Comparison of ENCODE assay signal across 8 mouse cellular contexts in genomic region chr19:38478948-38479347, GRCm38 (mm10). TPM values are rescaled to one million over a fixed set of nuclear protein-coding genes. Genes with fewer than 3 reads are reported as not detected.
DNase-seq lines count a peak whose midpoint lies in the region; ATAC-seq and TF ChIP-seq lines count a peak whose summit lies in the region.

No protein-coding gene starts in this region.

- H3K4me2 ChIP-seq in forebrain, postnatal 0 days (ENCODE audit: low read depth) = peak overlapping the region; percentile 4; the same call in 1 of the 2 replicates
- H3K4me2 ChIP-seq in hindbrain, embryonic 13.5 days = peak overlapping the region; percentile 15; the same call in 1 of the 2 replicates

- peak; percentile 55 for DNase-seq in urinary bladder, postnatal 14 days (ENCODE audit: low spot score)
- DNase-seq in urinary bladder, adult 2 months (ENCODE audit: low spot score) = no peak
- DNase-seq in forebrain, postnatal 0 days = peak; percentile 51
- peak; percentile 60 for DNase-seq in midbrain, embryonic 10.5 days (ENCODE audit: low spot score)
- no peak for DNase-seq in cerebellum, adult 9-10 months
- DNase-seq in cerebellum, adult 18-20 months = no peak

- H3K4me3 ChIP-seq in forebrain, postnatal 0 days (ENCODE audit: low read depth, low read length) = no peak overlapping the region
- H3K4me3 ChIP-seq in hindbrain, embryonic 13.5 days = no peak overlapping the region
- H3K4me3 ChIP-seq in midbrain, embryonic 10.5 days = peak overlapping the region; percentile 26; the same call in 1 of the 2 replicates

- ATAC-seq in forebrain, postnatal 0 days = peak; percentile 65
- ATAC-seq in hindbrain, embryonic 13.5 days (ENCODE audit: low FRiP score) = peak; percentile 52
- no peak for ATAC-seq in inflammation-experienced regulatory T-cells, adult 6 months

- H3K27ac ChIP-seq in forebrain, postnatal 0 days (ENCODE audit: low read depth, low read length) = no peak overlapping the region
- H3K27ac ChIP-seq in hindbrain, embryonic 13.5 days = peak overlapping the region; percentile 42; the same call in 1 of the 2 replicates
- H3K27ac ChIP-seq in midbrain, embryonic 10.5 days (replicated peaks) = peak overlapping the region; percentile 13; the same call in 1 of the 2 replicates

- no peaks in the 10 kb centered on the region for H3K4me1 ChIP-seq in forebrain, postnatal 0 days (ENCODE audit: insufficient read depth)
- peaks cover 47% of the 10 kb centered on the region for H3K4me1 ChIP-seq in hindbrain, embryonic 13.5 days (replicated peaks)
- H3K4me1 ChIP-seq in midbrain, embryonic 10.5 days = peaks cover 58% of the 10 kb centered on the region

- no peaks in the 10 kb centered on the region for H3K9me3 ChIP-seq in forebrain, postnatal 0 days (ENCODE audit: low read length)
- H3K9me3 ChIP-seq in hindbrain, embryonic 13.5 days = no peaks in the 10 kb centered on the region
- H3K9me3 ChIP-seq in midbrain, embryonic 10.5 days (replicated peaks) = no peaks in the 10 kb centered on the region

- WGBS in forebrain, postnatal 0 days = 10% methylated on average over 7 of the region's 7 CpGs
- 5% methylated on average over 7 of the region's 7 CpGs for WGBS in hindbrain, embryonic 13.5 days
- WGBS in midbrain, embryonic 10.5 days = 26% methylated on average over 7 of the region's 7 CpGs

- peaks cover 4% of the 10 kb centered on the region for H3K27me3 ChIP-seq in forebrain, postnatal 0 days (ENCODE audit: insufficient read depth, low read length)
- H3K27me3 ChIP-seq in hindbrain, embryonic 13.5 days = peaks cover 49% of the 10 kb centered on the region
- H3K27me3 ChIP-seq in midbrain, embryonic 10.5 days (ENCODE audit: low read depth, poor library complexity, severe bottlenecking) = peaks cover 51% of the 10 kb centered on the region

- H3K9ac ChIP-seq in forebrain, postnatal 0 days = no peak overlapping the region
- no peak overlapping the region for H3K9ac ChIP-seq in hindbrain, embryonic 13.5 days

- TF ChIP-seq CTCF in forebrain, postnatal 0 days (IDR thresholded peaks at IDR 0.05; ENCODE audit: low read depth) = peak; percentile 37

- H3K36me3 ChIP-seq in forebrain, postnatal 0 days (ENCODE audit: insufficient read depth) = no peaks in the 10 kb centered on the region
- no peaks in the 10 kb centered on the region for H3K36me3 ChIP-seq in hindbrain, embryonic 13.5 days
- H3K36me3 ChIP-seq in midbrain, embryonic 10.5 days = no peaks in the 10 kb centered on the region

RNA-seq across cellular contexts. Expression of gene Plce1, which starts 2.0 kb away (rescaled TPM):
- polyA plus RNA-seq in urinary bladder, adult 2 months (2012; rRNA removed) = 15.5 and 16.2 TPM in 2 replicates
- total RNA-seq in forebrain, postnatal 0 days (2014; rRNA removed) = 6.4 and 11.1 TPM in 2 replicates
- polyA plus RNA-seq in forebrain, postnatal 0 days (2015; fragmentation: Nextera tagmentation; extraction: Ambion mirVana) = 1.3 and 2.8 TPM in 2 replicates
- polyA plus RNA-seq in hindbrain, embryonic 13.5 days (2015; fragmentation: Nextera tagmentation; extraction: Ambion mirVana) = 3.8 and 4.8 TPM in 2 replicates
- 3.1 and 3.9 TPM in 2 replicates for polyA plus RNA-seq in midbrain, embryonic 10.5 days (2016; fragmentation: Nextera tagmentation; extraction: Ambion mirVana)
- polyA plus RNA-seq in inflammation-experienced regulatory T-cells, adult 6 months (2017; shearing (Covaris generic)) = under 1 TPM; 0.05 to 0.16 (median 0.05) TPM

Comparison
In these comparisons a context has a peak if more than half of its experiments do, and no peak if none do; other contexts are left out.
1. DNase-seq: peak in urinary bladder, postnatal 14 days (single experiment), forebrain, postnatal 0 days (single experiment) and midbrain, embryonic 10.5 days (single experiment); none in urinary bladder, adult 2 months (single experiment), cerebellum, adult 9-10 months (single experiment) and cerebellum, adult 18-20 months (0 of 2).